Mouse (Mus musculus) bone marrow macrophage, adult 2 months (primary cell): Measurements from ENCODE around the gene Pdzrn4.

Experiments
- CTCF ChIP-seq: IDR thresholded peaks from 2 replicates; pipeline ENCODE4 v1.5.1; 2012; ENCODE audit warnings: low read depth, mild to moderate bottlenecking, low read length, moderate library complexity
- POLR2A ChIP-seq: IDR thresholded peaks from 2 replicates; pipeline ENCODE4 v1.6.1; 2012; ENCODE audit warnings: mild to moderate bottlenecking, low read depth, low read length, borderline replicate concordance

DNA sequence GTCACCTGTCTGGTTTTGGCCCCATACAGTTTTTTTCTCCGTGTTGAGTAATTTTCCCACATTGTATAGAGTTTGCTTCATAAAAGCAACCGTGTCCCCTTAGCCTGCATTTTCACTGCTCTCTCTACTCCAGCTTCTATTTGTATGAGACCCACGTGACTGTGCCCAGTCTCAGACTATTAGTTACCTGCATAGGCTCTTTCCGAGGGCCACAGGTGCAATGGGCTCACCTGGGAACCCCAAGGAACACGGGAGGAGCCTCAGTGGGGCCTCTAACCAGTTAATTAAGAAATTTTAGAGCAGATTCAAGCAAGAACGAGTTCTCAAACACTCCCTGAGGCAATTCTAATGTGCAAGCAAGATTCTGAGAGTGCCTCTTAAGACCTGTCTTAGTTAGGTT lies 281.7 kb downstream of the Pdzrn4 start:
- TF ChIP-seq CTCF = no peak
- TF ChIP-seq POLR2A = no peak
